Mouse (Mus musculus) limb, embryonic 15.5 days (tissue): Measurements from ENCODE around the gene Dip2a. TPM values are rescaled to one million over a fixed set of nuclear protein-coding genes. Genes with fewer than 3 reads are reported as not detected.

Source experiments
- ATAC-seq: fragments of 200-750 bp; cut with Nextera tagmentation; 2 replicates; pipeline ENCODE4 v1.8.0; 2017; ENCODE audit warnings: low read depth, moderate TSS enrichment; ENCODE audit not compliant: insufficient number of reproducible peaks, low FRiP score, low TSS enrichment
- H3K27ac ChIP-seq: fragments of 300-500 bp; sonication (generic); 2 replicates; pipeline ENCODE4 v1.5.1; 2015; ENCODE audit warnings: moderate library complexity, mild to moderate bottlenecking, inconsistent platforms
- H3K27me3 ChIP-seq: fragments of 300-500 bp; sonication (generic); 2 replicates; pipeline ENCODE4 v1.6.1; 2015; ENCODE audit warnings: inconsistent platforms
- H3K36me3 ChIP-seq: fragments of 300-500 bp; sonication (generic); 2 replicates; pipeline ENCODE4 v1.6.1; 2015; ENCODE audit warnings: inconsistent platforms
- H3K4me1 ChIP-seq: fragments of 300-500 bp; sonication (generic); 2 replicates; pipeline ENCODE4 v1.6.1; 2015; ENCODE audit warnings: inconsistent platforms
- H3K4me2 ChIP-seq: fragments of 300-500 bp; sonication (generic); 2 replicates; pipeline ENCODE4 v1.6.1; 2015; ENCODE audit warnings: mild to moderate bottlenecking, inconsistent platforms
- H3K4me3 ChIP-seq: fragments of 300-500 bp; sonication (generic); 2 replicates; pipeline ENCODE4 v1.5.1; 2015; ENCODE audit warnings: mild to moderate bottlenecking, inconsistent platforms
- H3K9ac ChIP-seq: fragments of 300-500 bp; sonication (generic); 2 replicates; pipeline ENCODE4 v1.6.1; 2015; ENCODE audit warnings: inconsistent platforms
- H3K9me3 ChIP-seq: fragments of 300-500 bp; sonication (generic); 2 replicates; pipeline ENCODE4 v1.6.1; 2016; ENCODE audit warnings: inconsistent platforms
- WGBS: fragments of 180-500 bp; shearing (Covaris S2); methylation state at CpG from one replicate; pipeline ENCODE4 v1.1.7; 2015; 5-methylcytosine and 5-hydroxymethylcytosine counted together
- polyA plus RNA-seq: library from polyadenylated mRNA; unstranded; fragments of >200 nt; fragmentation: Nextera tagmentation; extraction: Ambion mirVana; gene quantifications from 2 replicates; pipeline ENCODE4 v1.2.1, GENCODE M21; 2015

Dip2a gene
- polyA plus RNA-seq, 1 experiment from 2014 or later, result 14.8 TPM

DNA sequence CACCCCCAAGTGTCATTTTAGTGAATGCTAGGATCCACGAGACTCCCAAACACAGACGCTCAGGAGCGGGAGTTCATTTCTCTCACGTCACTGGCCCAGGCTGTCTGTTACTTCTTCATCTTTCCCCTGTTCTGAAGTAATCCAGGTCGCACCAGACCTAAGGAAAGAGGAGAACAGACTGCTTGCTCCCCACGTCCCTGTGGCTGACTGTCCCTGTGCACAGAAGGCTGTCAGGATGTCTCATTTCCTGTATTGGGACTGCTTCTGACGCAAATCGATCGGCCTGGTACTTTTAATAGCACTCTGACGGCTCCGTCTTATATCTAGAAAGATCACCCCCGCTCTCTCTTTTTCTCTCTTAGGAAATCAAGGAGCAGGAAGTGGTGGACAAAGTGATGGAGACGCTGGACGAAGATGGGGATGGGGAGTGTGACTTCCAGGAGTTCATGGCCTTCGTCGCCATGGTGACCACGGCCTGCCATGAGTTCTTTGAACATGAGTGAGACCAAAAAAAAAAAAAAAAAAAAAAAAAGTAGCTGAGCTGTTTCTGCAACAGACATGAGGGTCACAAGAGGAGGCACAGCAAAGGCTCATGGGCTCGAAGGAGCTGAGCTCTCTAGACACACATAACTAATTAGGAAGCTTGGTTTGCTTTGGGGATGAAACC is 85.4 kb downstream of the Dip2a start:
- no peak overlapping the region for H3K27ac ChIP-seq
- H3K36me3 ChIP-seq, result peaks cover 12% of the 10 kb centered on the region
- H3K4me3 ChIP-seq, result no peak overlapping the region
- H3K4me1 ChIP-seq, result 0 out of 2 replicates have a peak, but pooled peaks cover 12% of the 10 kb centered on the region
- no peaks in the 10 kb centered on the region for H3K9me3 ChIP-seq
- H3K9ac ChIP-seq, result no peak overlapping the region
- 62% methylated on average over 18 of the region's 18 CpGs for WGBS
- no peak for ATAC-seq
- no peaks in the 10 kb centered on the region for H3K27me3 ChIP-seq
- no peak overlapping the region for H3K4me2 ChIP-seq

DNA sequence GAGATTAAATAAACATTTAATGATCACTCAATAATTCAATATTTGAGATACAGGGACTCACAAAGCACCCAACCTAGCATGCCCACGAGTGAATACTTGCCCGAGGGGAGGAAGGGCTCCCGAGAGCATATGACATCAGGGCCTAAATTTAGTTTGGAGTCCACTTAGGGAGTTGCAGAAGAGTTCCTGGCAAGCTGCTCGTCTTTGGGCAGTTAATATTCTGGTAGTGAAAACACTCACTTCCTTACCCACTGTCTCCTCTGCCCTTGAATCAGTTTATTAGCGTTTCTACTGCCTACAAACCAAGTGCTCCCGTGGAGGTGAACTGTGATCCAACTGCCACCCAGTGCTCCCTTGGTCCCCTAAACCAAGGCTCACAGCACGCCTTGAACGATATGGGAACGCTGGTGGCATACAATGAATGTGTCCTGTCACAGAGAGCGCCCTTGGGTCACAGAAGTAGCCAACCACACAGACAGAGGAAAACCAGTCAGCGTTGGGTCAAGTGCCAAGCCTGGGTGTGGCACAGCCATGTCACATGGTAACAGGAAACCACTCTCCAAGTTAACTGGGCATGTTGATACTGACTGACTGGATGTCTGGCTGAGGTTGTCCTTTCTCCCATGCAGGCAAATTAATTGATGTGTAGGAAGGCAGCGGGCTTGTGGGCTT is 87.2 kb downstream of the Dip2a start:
- Histone ChIP-seq H3K4me2 (no peak overlapping the region), H3K9ac (no peak overlapping the region), H3K4me3 (no peak overlapping the region), H3K27me3 (no peaks in the 10 kb centered on the region), H3K36me3 (peaks cover 6% of the 10 kb centered on the region), H3K4me1 (peaks cover 24% of the 10 kb centered on the region), H3K9me3 (no peaks in the 10 kb centered on the region), H3K27ac (peak overlapping the region; percentile 35)
- WGBS, result 73% methylated on average over 12 of the region's 12 CpGs
- no peak for ATAC-seq

DNA sequence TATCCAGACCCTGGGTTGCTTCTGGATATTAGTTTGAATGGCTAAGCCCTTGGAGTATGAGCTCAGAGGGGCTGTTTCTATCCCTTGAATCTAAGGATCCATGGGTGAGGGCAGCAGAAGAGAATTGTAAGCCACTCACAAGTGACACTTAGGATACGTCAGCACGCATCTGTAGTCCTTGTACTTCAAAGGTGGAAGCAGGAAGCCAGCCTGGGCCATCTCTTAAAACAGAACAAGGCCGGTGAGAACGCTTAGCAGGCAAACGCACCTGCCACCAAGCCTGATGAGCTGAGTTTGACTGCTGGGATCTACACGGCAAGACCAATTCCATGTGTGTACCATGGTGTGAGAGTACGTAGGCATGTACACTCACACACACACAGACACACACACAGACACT is 87.9 kb downstream of the Dip2a start:
- Histone ChIP-seq H3K27me3 (no peaks in the 10 kb centered on the region), H3K4me1 (peaks cover 24% of the 10 kb centered on the region), H3K9ac (no peak overlapping the region), H3K27ac (no peak overlapping the region), H3K36me3 (peaks cover 3% of the 10 kb centered on the region), H3K4me2 (no peak overlapping the region), H3K9me3 (no peaks in the 10 kb centered on the region), H3K4me3 (no peak overlapping the region)
- WGBS, result 88% methylated on average over 7 of the region's 7 CpGs
- ATAC-seq, result no peak

DNA sequence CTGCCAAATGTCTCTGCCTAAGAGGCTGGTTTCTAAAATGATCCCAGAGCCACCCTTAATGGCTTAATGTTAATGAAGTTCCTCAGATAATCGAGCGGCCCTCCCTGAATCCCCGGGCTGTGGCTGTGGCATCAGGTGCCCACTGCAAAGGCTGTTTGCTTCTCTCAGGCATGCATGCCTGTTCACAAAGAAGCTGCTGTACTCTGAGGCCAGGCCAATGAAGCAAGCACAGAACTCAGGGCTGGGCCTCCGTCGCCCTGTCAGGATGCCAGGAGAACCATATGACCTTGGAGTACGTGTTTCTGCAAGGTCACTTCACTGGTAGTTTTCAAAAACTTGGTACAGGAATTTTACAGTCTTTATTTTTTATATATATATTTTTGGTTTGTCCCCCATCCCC is 89.5 kb downstream of the Dip2a start:
- Histone ChIP-seq H3K9me3 (no peaks in the 10 kb centered on the region), H3K4me3 (no peak overlapping the region), H3K36me3 (no peaks in the 10 kb centered on the region; the same call in 1 of the 2 replicates), H3K4me2 (0 out of 2 replicates have a peak overlapping the region, but pooled peaks have one; percentile 5), H3K27ac (peak overlapping the region; percentile 43; the same call in 1 of the 2 replicates), H3K4me1 (peaks cover 24% of the 10 kb centered on the region), H3K9ac (no peak overlapping the region), H3K27me3 (no peaks in the 10 kb centered on the region)
- peak; percentile 16; the same call in 1 of the 2 replicates for ATAC-seq
- 64% methylated on average over 6 of the region's 6 CpGs for WGBS

GRCm38 (mm10) chr10:76253536-76253935 is 91.6 kb downstream of the Dip2a start, which contains the start of gene S100b:
Gene S100b (plus strand): TSS chr10:76253853.
- Histone ChIP-seq H3K36me3 (no peaks in the 10 kb centered on the region; the same call in 1 of the 2 replicates), H3K4me1 (peaks cover 24% of the 10 kb centered on the region), H3K27ac (peak within 1 kb of the TSS; percentile 77), H3K27me3 (no peaks in the 10 kb centered on the region), H3K9ac (no peak within 1 kb of the TSS; the same call in 1 of the 2 replicates), H3K9me3 (no peaks in the 10 kb centered on the region), H3K4me3 (peak within 1 kb of the TSS; percentile 23), H3K4me2 (peak within 1 kb of the TSS; percentile 19)
- 19% methylated on average over 4 of the region's 4 CpGs for WGBS
- peak; percentile 92 for ATAC-seq

- no peaks in the 10 kb centered on the region for H3K27me3 ChIP-seq
- WGBS, result 98% methylated on average over 1 of the region's 1 CpGs
These were observed 92.0 kb downstream of the Dip2a start for GRCm38 (mm10) chr10:76253079-76253478.

DNA sequence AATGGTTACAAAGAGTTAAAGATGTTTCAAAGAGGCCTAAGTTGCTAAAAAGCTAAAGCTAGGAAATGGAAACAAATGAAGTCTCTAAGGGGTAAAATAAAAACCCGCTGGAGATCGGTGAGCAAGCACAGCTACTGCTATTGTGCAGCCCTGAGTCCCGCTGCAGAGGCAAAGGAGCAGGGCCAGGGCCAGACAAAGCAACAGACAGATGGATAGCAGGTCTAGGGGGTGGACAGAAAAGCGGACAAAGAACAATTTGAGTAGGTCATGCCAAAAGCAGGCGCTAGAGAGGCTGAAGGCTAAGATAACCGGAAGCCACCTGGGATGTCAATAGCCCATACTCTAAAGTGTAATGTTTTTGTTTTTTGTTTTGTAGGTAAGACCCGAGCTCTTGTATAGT is 94.2 kb downstream of the Dip2a start:
- Histone ChIP-seq H3K9me3 (no peaks in the 10 kb centered on the region), H3K9ac (no peak overlapping the region), H3K4me1 (peaks cover 16% of the 10 kb centered on the region), H3K4me3 (no peak overlapping the region), H3K36me3 (no peaks in the 10 kb centered on the region), H3K27me3 (no peaks in the 10 kb centered on the region), H3K4me2 (no peak overlapping the region), H3K27ac (no peak overlapping the region)
- no peak for ATAC-seq
- WGBS, result 82% methylated on average over 7 of the region's 7 CpGs

More at GRCm38 (mm10) chr10:76253079-76253478, 92.0 kb downstream of the Dip2a start:
- no peaks in the 10 kb centered on the region; the same call in 1 of the 2 replicates for H3K36me3 ChIP-seq
- no peaks in the 10 kb centered on the region for H3K9me3 ChIP-seq
- H3K27ac ChIP-seq, result peak overlapping the region; percentile 77
- peaks cover 24% of the 10 kb centered on the region for H3K4me1 ChIP-seq
- no peak overlapping the region for H3K4me2 ChIP-seq
- H3K4me3 ChIP-seq, result no peak overlapping the region
- ATAC-seq, result no peak
- H3K9ac ChIP-seq, result no peak overlapping the region

DNA sequence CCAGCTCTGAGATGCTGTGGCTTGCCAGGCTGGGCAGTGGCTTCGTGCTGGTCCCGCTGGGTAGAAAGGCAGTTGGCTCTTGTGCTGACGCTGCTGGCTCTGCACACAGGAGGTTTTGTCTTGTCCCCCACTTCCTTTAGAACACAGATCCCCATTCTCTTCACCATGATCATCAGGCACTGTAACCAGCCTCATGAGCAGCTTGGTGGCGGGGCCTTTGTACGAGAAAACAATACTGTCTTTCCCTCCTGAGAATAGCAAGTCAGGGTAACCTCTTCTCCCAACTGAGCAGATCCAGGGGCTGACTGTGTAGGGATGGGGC is 96.5 kb downstream of the Dip2a start:
- WGBS, result 83% methylated on average over 5 of the region's 5 CpGs
- H3K27me3 ChIP-seq, result no peaks in the 10 kb centered on the region
- no peak overlapping the region for H3K4me2 ChIP-seq
- H3K4me1 ChIP-seq, result peaks cover 8% of the 10 kb centered on the region
- no peaks in the 10 kb centered on the region for H3K9me3 ChIP-seq
- no peak overlapping the region for H3K9ac ChIP-seq
- no peak overlapping the region for H3K27ac ChIP-seq
- H3K36me3 ChIP-seq, result no peaks in the 10 kb centered on the region
- no peak for ATAC-seq
- H3K4me3 ChIP-seq, result no peak overlapping the region

DNA sequence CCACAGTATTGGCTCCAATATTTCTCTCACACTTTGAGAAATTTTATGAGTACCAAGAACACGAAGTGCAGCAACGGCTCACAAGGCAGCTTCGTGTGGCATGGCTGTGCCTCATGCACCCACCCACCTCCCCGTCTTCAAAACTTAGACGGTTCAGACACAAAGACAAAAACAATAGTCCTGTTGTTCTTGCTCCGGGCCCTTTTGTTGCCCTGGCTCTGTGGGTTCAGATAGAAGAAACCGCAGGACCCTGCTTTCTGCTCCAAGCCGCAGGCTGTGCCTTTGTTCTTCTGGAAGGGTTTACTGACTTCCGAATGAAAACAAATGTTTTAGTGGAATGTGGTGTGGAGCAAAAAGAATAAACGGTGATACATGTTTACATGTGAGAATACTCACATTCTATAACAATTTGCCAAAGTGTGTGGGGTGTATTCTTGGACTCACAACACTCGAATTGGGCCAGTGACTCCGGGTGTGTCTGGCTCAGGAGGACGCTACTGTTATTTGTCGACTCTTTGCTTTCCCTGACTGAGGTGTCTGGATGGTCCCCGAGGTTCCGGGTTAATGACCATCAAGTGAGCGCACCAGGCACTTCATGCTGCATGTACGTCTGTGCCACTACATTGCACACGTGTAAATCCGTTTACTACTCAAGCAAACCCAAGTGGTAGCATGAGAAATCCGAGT is 97.0 kb downstream of the Dip2a start:
- H3K36me3 ChIP-seq, result no peaks in the 10 kb centered on the region
- H3K4me2 ChIP-seq, result no peak overlapping the region
- no peak overlapping the region for H3K9ac ChIP-seq
- H3K27ac ChIP-seq, result no peak overlapping the region
- peaks cover 3% of the 10 kb centered on the region for H3K4me1 ChIP-seq
- H3K9me3 ChIP-seq, result no peaks in the 10 kb centered on the region
- no peaks in the 10 kb centered on the region for H3K27me3 ChIP-seq
- H3K4me3 ChIP-seq, result no peak overlapping the region
- 68% methylated on average over 21 of the region's 21 CpGs for WGBS
- no peak for ATAC-seq

- Histone ChIP-seq H3K4me3 (no peak overlapping the region), H3K9ac (no peak overlapping the region), H3K36me3 (no peaks in the 10 kb centered on the region), H3K4me2 (no peak overlapping the region), H3K27ac (no peak overlapping the region), H3K27me3 (no peaks in the 10 kb centered on the region), H3K9me3 (no peaks in the 10 kb centered on the region), H3K4me1 (no peaks in the 10 kb centered on the region)
- ATAC-seq, result no peak
- WGBS, result 61% methylated on average over 4 of the region's 4 CpGs
These were observed 98.5 kb downstream of the Dip2a start for GRCm38 (mm10) chr10:76246601-76247000.

- no peaks in the 10 kb centered on the region for H3K9me3 ChIP-seq
- no peak for ATAC-seq
- H3K27me3 ChIP-seq, result no peaks in the 10 kb centered on the region
- H3K9ac ChIP-seq, result no peak overlapping the region
- no peaks in the 10 kb centered on the region for H3K36me3 ChIP-seq
- no peaks in the 10 kb centered on the region for H3K4me1 ChIP-seq
- 74% methylated on average over 2 of the region's 2 CpGs for WGBS
- no peak overlapping the region for H3K4me2 ChIP-seq
- no peak overlapping the region for H3K4me3 ChIP-seq
- no peak overlapping the region for H3K27ac ChIP-seq
These were observed 100.0 kb downstream of the Dip2a start for GRCm38 (mm10) chr10:76245106-76245505.

GRCm38 (mm10) chr10:76239401-76239800 is 105.7 kb downstream of the Dip2a start:
- H3K4me1 ChIP-seq, result peaks cover 16% of the 10 kb centered on the region; the same call in 1 of the 2 replicates
- no peak overlapping the region for H3K27ac ChIP-seq
- H3K4me2 ChIP-seq, result no peak overlapping the region
- 56% methylated on average over 4 of the region's 4 CpGs for WGBS
- no peak overlapping the region for H3K9ac ChIP-seq
- peaks cover 4% of the 10 kb centered on the region; the same call in 1 of the 2 replicates for H3K36me3 ChIP-seq
- ATAC-seq, result no peak
- no peak overlapping the region for H3K4me3 ChIP-seq
- H3K9me3 ChIP-seq, result no peaks in the 10 kb centered on the region
- no peaks in the 10 kb centered on the region for H3K27me3 ChIP-seq
